Mouse (Mus musculus): ENCODE measurements around the gene Cmip. TPM values are rescaled to one million over a fixed set of nuclear protein-coding genes. Genes with fewer than 3 reads are reported as not detected.

Gene Cmip
- total RNA-seq, 2 experiments from 2014 or later, result 32.2 to 34.5 TPM

DNA sequence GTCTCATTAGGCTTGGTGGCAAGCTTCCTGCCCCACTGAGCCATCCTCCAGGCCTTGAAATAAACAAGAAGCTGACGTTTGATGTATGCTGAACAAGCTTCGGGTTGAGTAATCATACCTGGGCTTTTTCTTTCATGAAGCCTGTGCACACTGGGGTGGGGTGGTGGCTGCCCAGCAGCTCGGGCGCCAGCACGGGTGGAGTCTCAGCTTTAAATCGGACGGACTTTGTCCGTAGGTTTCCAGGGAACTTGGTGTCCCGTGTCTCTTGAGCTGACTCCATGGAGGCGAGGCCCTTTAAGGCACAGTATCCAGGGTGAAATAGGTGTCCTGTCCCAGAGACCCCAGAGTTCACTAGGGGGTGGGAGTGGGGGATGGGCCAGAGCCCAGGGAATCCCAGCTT is 42.3 kb downstream of the Cmip start:
- DNase-seq, result no peak

GRCm38 (mm10) chr8:117300188-117300587 is 43.3 kb downstream of the Cmip start:
- DNase-seq, result no peak

DNA sequence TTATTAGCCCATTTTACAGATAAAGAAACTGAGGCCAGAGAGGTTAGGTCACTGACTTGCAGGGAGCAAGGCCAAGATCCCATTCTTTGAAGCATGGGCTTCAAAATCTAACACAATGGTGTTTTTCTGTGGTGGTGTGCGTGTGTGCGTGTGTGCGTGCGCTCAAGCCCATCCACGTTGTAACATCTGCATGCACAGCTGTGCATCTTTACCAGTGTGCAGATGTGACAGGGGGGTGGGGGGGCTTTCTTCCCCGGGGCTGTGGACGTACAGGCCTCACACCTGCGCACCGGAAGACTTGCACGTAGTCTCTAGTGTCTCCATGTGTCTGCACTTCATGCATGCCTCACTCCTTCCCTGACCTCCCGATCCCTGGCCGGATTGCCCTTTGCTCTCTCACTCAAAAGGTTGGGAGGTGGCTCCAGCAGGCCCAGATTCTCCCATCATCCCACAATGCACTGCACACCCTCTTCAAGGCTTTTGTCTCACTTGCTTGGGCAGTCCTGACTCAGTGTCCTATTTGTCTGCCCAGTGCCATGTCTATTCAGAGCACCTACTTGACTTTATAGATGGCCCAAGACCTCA is 44.7 kb downstream of the Cmip start:
- no peak for DNase-seq

DNA sequence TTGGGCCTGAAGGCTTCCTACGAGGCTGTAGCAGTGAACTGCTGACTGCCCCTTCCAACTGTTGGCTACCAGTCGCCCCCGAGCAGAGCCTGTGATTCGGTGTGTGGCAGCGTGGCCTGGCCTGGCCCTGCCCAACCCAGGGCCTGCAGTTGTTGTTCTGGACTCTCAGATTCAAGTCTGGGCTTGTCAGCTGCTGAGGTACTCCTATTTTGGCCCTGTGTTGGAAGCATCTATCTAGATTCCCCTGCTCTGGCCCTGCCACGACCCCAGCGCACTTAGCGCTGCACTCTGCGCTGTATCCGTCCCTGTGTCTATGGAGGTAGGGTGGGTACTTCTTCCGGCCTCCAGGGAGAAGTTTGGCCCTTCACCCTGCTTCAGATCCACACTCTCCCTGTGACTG is 45.2 kb downstream of the Cmip start:
- DNase-seq, result no peak

- no peak for DNase-seq
These were observed 46.8 kb downstream of the Cmip start for GRCm38 (mm10) chr8:117303666-117304065.

GRCm38 (mm10) chr8:117305405-117305804 is 48.5 kb downstream of the Cmip start:
- DNase-seq, result no peak

DNA sequence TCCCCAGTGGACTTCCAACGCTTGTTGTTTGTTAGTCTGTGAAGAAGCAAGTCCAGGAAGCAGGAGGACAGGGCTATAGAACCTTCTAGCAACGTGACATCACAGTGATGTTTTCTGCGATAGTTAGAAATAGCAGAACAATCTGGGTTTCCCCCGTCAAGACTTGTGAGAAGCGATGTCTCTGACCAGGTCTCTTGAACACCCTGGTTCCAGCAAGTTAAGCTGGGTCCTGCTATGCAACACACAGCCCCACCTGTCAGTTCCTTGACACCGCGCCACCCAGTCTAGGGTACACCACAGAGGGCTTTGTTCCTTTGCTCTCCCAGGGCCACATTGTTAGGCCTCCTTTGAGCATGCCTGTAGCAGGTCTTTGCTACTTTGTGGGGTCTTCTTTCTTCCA is 49.9 kb downstream of the Cmip start:
- no peak for DNase-seq

DNA sequence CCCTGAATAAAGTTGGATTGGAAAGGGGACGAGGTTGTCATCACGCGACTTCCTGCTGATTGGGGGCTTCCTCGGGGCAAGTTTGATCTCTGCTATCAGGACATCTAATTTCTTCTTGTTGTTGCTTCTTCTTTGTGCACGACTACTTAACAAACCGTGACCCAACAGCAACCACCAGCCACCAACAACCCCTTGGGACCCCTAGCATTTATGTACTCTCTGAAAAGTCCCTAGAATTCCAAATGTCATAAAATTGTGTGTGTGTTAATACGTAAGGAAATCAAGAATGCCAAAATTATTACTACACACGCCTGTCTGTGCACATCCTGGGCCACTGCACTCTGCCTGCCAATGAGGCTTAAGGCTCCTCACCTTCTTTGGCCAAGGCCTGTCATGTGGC is 50.4 kb downstream of the Cmip start:
- DNase-seq, result no peak

GRCm38 (mm10) chr8:117308303-117309095 is 51.6 kb downstream of the Cmip start:
- no peak for DNase-seq

DNA sequence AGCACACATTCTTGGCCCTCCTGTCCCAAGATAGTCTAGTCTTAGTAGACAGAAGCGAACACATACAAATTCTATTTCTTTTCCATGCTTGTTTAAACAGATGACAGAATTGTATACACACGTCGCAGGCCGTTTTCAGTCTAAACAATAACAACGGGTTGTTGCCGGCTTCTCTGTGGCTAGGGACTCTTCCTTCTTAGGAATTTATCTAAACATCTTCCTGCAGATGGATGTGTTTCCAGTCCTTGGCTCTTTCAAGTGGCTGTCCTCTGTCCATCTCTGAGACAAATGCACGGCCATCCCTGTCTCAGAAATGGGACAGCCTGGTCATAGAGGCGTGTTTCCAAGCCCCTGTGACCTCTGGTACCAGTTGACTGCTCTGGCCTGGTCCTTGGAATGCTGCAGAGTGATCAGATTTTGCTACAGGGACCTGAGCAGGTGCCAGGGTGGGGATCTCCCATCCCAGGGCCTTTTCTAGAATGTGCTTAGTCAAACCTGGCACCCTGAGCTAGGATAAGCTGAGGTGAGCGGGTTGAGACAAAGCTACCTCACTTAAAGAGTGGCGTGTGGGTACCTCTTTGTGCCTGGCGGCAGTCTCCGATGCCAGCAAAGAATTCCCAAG is 52.9 kb downstream of the Cmip start:
- no peak for DNase-seq

DNA sequence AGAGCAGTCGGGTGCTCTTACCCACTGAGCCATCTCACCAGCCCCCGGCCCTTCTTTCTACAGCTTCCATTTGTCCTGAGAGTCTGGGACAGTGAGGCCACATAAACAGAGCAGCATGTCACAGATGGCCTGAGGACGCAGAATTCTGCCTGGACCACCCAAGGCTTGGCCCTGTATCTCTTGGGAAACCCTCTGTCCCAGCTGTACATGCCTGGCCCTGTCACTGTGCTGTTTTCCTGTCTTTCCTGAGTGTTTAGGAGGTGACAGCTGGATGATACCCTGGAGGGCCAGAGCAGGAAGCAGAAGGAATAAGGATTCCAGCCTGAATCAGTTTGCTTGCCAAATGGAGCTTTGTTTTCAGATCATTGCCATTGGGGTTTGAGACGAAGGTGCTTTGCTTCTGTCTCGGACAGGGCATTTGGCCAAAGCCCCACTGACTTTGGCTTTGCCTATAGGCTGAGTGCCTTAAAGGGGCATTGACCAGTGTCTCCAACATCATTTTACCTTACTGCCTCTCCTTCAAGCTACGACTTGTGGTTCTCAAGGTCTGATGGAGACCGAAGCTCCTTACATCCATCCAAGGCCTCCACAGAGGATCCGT is 54.2 kb downstream of the Cmip start:
- peak; percentile 53 for DNase-seq

GRCm38 (mm10) chr8:117314308-117314953 is 57.6 kb downstream of the Cmip start:
- no peak for DNase-seq

DNA sequence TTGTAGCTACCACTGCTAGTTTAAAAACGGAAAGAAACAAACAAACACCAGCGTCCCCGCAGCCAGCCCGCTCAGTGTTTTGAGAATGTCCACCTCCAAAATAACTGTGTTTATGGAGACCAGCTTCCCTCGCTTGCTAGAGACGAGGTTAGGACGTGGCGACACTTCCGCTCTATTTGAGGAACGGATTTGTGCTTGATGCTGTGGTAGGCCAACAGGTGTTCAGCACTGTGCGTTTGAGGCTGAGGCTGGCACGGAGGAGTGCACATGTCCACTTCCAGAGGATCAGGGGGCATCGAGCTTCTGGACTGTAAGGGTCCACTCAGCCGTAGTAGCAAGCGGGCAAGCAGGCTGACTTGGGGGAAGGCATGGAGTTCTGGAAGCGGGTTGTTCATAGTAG is 58.9 kb downstream of the Cmip start:
- DNase-seq, result no peak

GRCm38 (mm10) chr8:117317478-117317877 is 60.6 kb downstream of the Cmip start:
- no peak for DNase-seq

- no peak for DNase-seq
These were observed 62.3 kb downstream of the Cmip start for GRCm38 (mm10) chr8:117318911-117319826.

DNA sequence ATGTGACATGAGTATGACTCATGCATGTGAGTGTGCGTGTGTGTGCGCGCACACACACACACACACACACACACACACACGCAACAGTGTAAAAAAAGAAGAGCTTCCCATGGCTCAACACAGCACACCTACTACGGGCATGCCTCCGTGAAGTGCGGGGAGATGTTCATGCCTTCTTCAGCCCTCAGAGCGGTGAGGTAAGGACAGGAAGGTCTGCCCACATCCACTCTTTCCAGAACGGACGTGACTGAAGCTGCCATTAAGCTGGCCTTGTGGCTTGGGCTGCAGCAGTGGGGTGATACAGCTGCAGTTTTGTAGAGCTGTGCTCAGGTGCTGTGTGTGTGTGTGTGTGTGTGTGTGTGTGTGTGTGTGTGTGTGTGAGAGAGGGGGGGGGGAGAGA is 63.8 kb downstream of the Cmip start:
- DNase-seq, result no peak

DNA sequence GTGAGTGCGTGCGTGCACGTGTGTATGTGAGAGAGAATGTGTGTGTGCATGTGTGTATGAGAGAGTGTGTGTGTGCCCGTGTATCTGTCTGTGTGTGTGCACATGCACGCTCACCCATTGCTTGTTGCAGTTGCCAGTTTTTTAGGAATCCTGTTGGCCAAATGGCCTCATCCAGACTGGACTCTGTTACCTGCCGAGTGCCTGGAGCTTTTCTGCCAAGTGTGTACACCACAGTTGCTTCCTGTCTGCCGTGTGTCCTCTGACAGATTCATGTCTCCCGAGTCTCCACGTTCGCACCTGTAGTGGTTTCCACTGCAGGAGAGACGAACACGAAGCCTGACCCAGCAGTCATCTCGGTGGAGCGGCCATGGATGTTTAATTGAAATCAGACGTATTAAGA is 64.4 kb downstream of the Cmip start:
- no peak for DNase-seq

- no peak for DNase-seq
These were observed 65.2 kb downstream of the Cmip start for GRCm38 (mm10) chr8:117322021-117322420.

- no peak for DNase-seq
These were observed 65.9 kb downstream of the Cmip start for GRCm38 (mm10) chr8:117322715-117323310.

- no peak for DNase-seq
These were observed 68.0 kb downstream of the Cmip start for GRCm38 (mm10) chr8:117324821-117325220.

GRCm38 (mm10) chr8:117326735-117327134 is 69.9 kb downstream of the Cmip start:
- DNase-seq, result no peak

All from heart, postnatal 4 days (tissue).